Mouse (Mus musculus): ENCODE measurements around the gene Col6a6. TPM values are rescaled to one million over a fixed set of nuclear protein-coding genes. Genes with fewer than 3 reads are reported as not detected.
"Not testable (repeated sequence)": the region's sequence is repeated elsewhere in the genome, so short reads cannot be mapped to it uniquely, and the experiment has no call there.

Col6a6 gene
- polyA plus RNA-seq, 1 experiment from 2014 or later, result 0.29 TPM

GRCm38 (mm10) chr9:105642460-105643371 lies 185.2 kb downstream of the Col6a6 start, which contains the start of gene Pik3r4:
Gene Pik3r4 (plus strand): TSS chr9:105642978.
- Histone ChIP-seq H3K4me3 (peak within 1 kb of the TSS; percentile 88), H3K36me3 (0 out of 2 replicates have a peak, but pooled peaks cover 4% of the 10 kb centered on the region), H3K9ac (peak within 1 kb of the TSS; percentile 82), H3K9me3 (no peaks in the 10 kb centered on the region), H3K4me2 (peak within 1 kb of the TSS; percentile 91), H3K4me1 (replicated peaks) (peaks cover 24% of the 10 kb centered on the region), H3K27ac (replicated peaks) (peak within 1 kb of the TSS; percentile 76), H3K27me3 (no peaks in the 10 kb centered on the region)
- peak; percentile 91 for ATAC-seq (ENCODE audit: low FRiP score, low read depth)
- WGBS, result 5% methylated on average over 37 of the region's 37 CpGs

GRCm38 (mm10) chr9:105641377-105641776 lies 186.6 kb downstream of the Col6a6 start:
- not testable (repeated sequence) for H3K4me2 ChIP-seq; H3K27ac ChIP-seq (replicated peaks); ATAC-seq (ENCODE audit: low FRiP score, low read depth); H3K27me3 ChIP-seq; H3K36me3 ChIP-seq; H3K9ac ChIP-seq; H3K4me3 ChIP-seq; H3K9me3 ChIP-seq
- WGBS, result 76% methylated on average over 6 of the region's 6 CpGs
- peaks cover 22% of the 10 kb centered on the region for H3K4me1 ChIP-seq (replicated peaks)

Other genes with a start within 250 kb of the Col6a6 start
- 16.3 and 18.0 TPM in 2 replicates for gene Pik3r4, start 185.2 kb downstream of the Col6a6 start, polyA plus RNA-seq (2015; fragmentation: Nextera tagmentation; extraction: Ambion mirVana)
- 0.16 and 0.40 TPM in 2 replicates for gene Col6a5, start 132.5 kb upstream of the Col6a6 start, polyA plus RNA-seq (2015; fragmentation: Nextera tagmentation; extraction: Ambion mirVana)

All from hindbrain, embryonic 15.5 days (tissue).